Mouse (Mus musculus) stomach, embryonic 16.5 days (tissue): ENCODE measurements around the gene Tspear. TPM values are rescaled to one million over a fixed set of nuclear protein-coding genes. Genes with fewer than 3 reads are reported as not detected.
"Not testable (repeated sequence)": the region's sequence is repeated elsewhere in the genome, so short reads cannot be mapped to it uniquely, and the experiment has no call there.

ENCODE experiments used
- ATAC-seq: fragments of 200-750 bp; cut with Nextera tagmentation; 2 replicates; pipeline ENCODE4 v1.8.0; 2017; ENCODE audit warnings: moderate number of reproducible peaks, moderate TSS enrichment; ENCODE audit not compliant: insufficient read depth, low FRiP score
- H3K27ac ChIP-seq: fragments of 300-500 bp; sonication (generic); 2 replicates; pipeline ENCODE4 v1.5.1; 2014; ENCODE audit warnings: low read length
- H3K27me3 ChIP-seq: fragments of 300-500 bp; sonication (generic); 2 replicates; pipeline ENCODE4 v1.6.1; 2014; ENCODE audit warnings: low read length, control low read depth, mixed read lengths; ENCODE audit not compliant: control insufficient read depth, insufficient read depth
- H3K36me3 ChIP-seq: fragments of 300-500 bp; sonication (generic); 2 replicates; pipeline ENCODE4 v1.6.1; 2014; ENCODE audit warnings: low read length; ENCODE audit not compliant: control insufficient read depth, insufficient read depth
- H3K4me1 ChIP-seq: fragments of 300-500 bp; sonication (generic); 2 replicates; pipeline ENCODE4 v1.6.1; 2014; ENCODE audit warnings: low read length, control low read depth, mixed read lengths; ENCODE audit not compliant: control insufficient read depth, insufficient read depth
- H3K4me2 ChIP-seq: fragments of 300-500 bp; sonication (generic); 2 replicates; pipeline ENCODE4 v1.6.1; 2014; ENCODE audit warnings: low read depth, low read length, mixed read lengths
- H3K4me3 ChIP-seq: fragments of 300-500 bp; sonication (generic); replicated peaks from 2 replicates; pipeline ENCODE4 v1.5.1; 2014; ENCODE audit warnings: mild to moderate bottlenecking, low read length
- H3K9ac ChIP-seq: fragments of 300-500 bp; sonication (generic); 2 replicates; pipeline ENCODE4 v1.6.1; 2014; ENCODE audit warnings: low read length
- H3K9me3 ChIP-seq: fragments of 300-500 bp; sonication (generic); replicated peaks from 2 replicates; pipeline ENCODE4 v1.6.1; 2016; ENCODE audit warnings: low read length, control low read depth; ENCODE audit not compliant: control insufficient read depth
- WGBS: fragments of 180-500 bp; shearing (Covaris S2); extraction: QIAGEN DNeasy Blood & Tissue Kit; methylation state at CpG from one replicate; pipeline ENCODE4 v1.1.7; 2014; 5-methylcytosine and 5-hydroxymethylcytosine counted together
- polyA plus RNA-seq: library from polyadenylated mRNA; unstranded; fragments of >200 nt; fragmentation: Nextera tagmentation; extraction: Ambion mirVana; gene quantifications from 2 replicates; pipeline ENCODE4 v1.2.1, GENCODE M21; 2015

Tspear gene
- polyA plus RNA-seq, 1 experiment from 2014 or later: 0.96 TPM

- no peak for ATAC-seq
- Histone ChIP-seq H3K4me2 (no peak overlapping the region), H3K9ac (no peak overlapping the region), H3K4me1 (no peaks in the 10 kb centered on the region), H3K36me3 (no peaks in the 10 kb centered on the region), H3K27me3 (no peaks in the 10 kb centered on the region), H3K4me3 (no peak overlapping the region), H3K27ac (no peak overlapping the region), H3K9me3 (no peaks in the 10 kb centered on the region)
- 71% methylated on average over 2 of the region's 2 CpGs for WGBS
Measured at GRCm38 (mm10) chr10:77788621-77789020, 102.3 kb downstream of the Tspear start.

GRCm38 (mm10) chr10:77794976-77795375, 108.6 kb downstream of the Tspear start, which contains the start of gene Gm9639:
TSS of gene Gm9639 (minus strand) at chr10:77795076.
- no peaks in the 10 kb centered on the region for H3K36me3 ChIP-seq
- no peak for ATAC-seq
- no peaks in the 10 kb centered on the region for H3K4me1 ChIP-seq
- H3K9ac ChIP-seq: no peak within 1 kb of the TSS
- H3K4me2 ChIP-seq: no peak within 1 kb of the TSS
- H3K9me3 ChIP-seq: no peaks in the 10 kb centered on the region
- H3K27ac ChIP-seq: no peak within 1 kb of the TSS
- 66% methylated on average over 2 of the region's 2 CpGs for WGBS
- H3K27me3 ChIP-seq: no peaks in the 10 kb centered on the region
- H3K4me3 ChIP-seq: no peak within 1 kb of the TSS

- H3K4me3 ChIP-seq: no peak overlapping the region
- H3K9me3 ChIP-seq: no peaks in the 10 kb centered on the region
- no peaks in the 10 kb centered on the region for H3K27me3 ChIP-seq
- no peaks in the 10 kb centered on the region for H3K4me1 ChIP-seq
- no peak overlapping the region for H3K9ac ChIP-seq
- no peak for ATAC-seq
- H3K4me2 ChIP-seq: no peak overlapping the region
- H3K27ac ChIP-seq: no peak overlapping the region
- no peaks in the 10 kb centered on the region for H3K36me3 ChIP-seq
- 15% methylated on average over 3 of the region's 3 CpGs for whole genome bisulfite sequencing
Measured at GRCm38 (mm10) chr10:77797677-77798076, 111.3 kb downstream of the Tspear start.

- H3K4me3 ChIP-seq, H3K4me2 ChIP-seq, H3K4me1 ChIP-seq, H3K9ac ChIP-seq, H3K27ac ChIP-seq, ATAC-seq, H3K36me3 ChIP-seq, H3K27me3 ChIP-seq, H3K9me3 ChIP-seq: not testable (repeated sequence)
- 38% methylated on average over 3 of the region's 3 CpGs for WGBS
Measured at GRCm38 (mm10) chr10:77798164-77798920, 112.0 kb downstream of the Tspear start.

DNA sequence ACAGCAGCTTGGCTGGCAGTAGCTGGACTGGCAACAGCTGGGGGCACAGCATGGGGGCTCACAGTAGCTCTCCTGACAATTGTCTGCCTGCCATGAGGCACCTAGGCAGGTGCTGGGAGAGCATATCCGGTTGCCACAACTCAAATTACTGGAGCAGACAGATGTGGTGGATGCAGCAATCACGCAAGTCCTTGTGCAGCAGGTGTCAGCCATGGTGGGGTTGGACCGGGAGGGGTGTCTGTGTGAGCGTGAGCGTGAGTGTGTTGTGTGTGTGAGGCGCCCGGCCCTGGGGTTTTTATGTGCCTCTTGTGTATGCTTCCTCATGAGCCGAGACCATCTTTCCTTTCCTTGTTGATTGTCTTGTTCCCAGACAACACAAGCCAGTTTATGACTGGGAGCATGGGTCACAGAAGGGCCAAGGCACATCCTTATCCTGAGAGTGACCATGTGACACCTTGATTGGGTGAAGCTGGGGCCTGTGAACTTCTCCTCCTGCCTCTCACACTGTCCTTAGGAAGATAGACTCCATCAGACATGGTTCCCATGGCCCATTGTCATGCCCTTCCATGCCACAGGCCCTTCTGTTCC, 112.6 kb downstream of the Tspear start, which contains the start of gene Gm19668:
TSS of gene Gm19668 (minus strand) at position 213 of the 588 bp plus-strand sequence.
- 62% methylated on average over 8 of the region's 8 CpGs for WGBS
- H3K9me3 ChIP-seq: no peaks in the 10 kb centered on the region
- H3K4me3 ChIP-seq: no peak within 1 kb of the TSS
- H3K27ac ChIP-seq: no peak within 1 kb of the TSS
- H3K4me2 ChIP-seq: no peak within 1 kb of the TSS
- no peaks in the 10 kb centered on the region for H3K27me3 ChIP-seq
- ATAC-seq: no peak
- no peaks in the 10 kb centered on the region for H3K4me1 ChIP-seq
- H3K9ac ChIP-seq: no peak within 1 kb of the TSS
- H3K36me3 ChIP-seq: no peaks in the 10 kb centered on the region

GRCm38 (mm10) chr10:77804095-77804494, 117.7 kb downstream of the Tspear start:
- H3K36me3 ChIP-seq: no peaks in the 10 kb centered on the region
- no peak overlapping the region for H3K9ac ChIP-seq
- ATAC-seq: no peak

GRCm38 (mm10) chr10:77811743-77812142, 125.4 kb downstream of the Tspear start, which contains the start of gene Gm9507:
TSS of gene Gm9507 (minus strand) at chr10:77811843.
- H3K4me3 ChIP-seq: no peak within 1 kb of the TSS
- H3K36me3 ChIP-seq: no peaks in the 10 kb centered on the region
- no peaks in the 10 kb centered on the region for H3K27me3 ChIP-seq
- 60% methylated on average over 5 of the region's 5 CpGs for WGBS
- no peaks in the 10 kb centered on the region for H3K9me3 ChIP-seq
- ATAC-seq: no peak
- no peaks in the 10 kb centered on the region for H3K4me1 ChIP-seq
- H3K4me2 ChIP-seq: no peak within 1 kb of the TSS
- H3K27ac ChIP-seq: no peak within 1 kb of the TSS
- no peak within 1 kb of the TSS for H3K9ac ChIP-seq

More at GRCm38 (mm10) chr10:77804095-77804494, 117.7 kb downstream of the Tspear start:
- Histone ChIP-seq H3K27me3 (no peaks in the 10 kb centered on the region), H3K9me3 (no peaks in the 10 kb centered on the region), H3K4me1 (no peaks in the 10 kb centered on the region), H3K4me3 (no peak overlapping the region), H3K4me2 (no peak overlapping the region), H3K27ac (no peak overlapping the region)
- WGBS: 42% methylated on average over 3 of the region's 3 CpGs

DNA sequence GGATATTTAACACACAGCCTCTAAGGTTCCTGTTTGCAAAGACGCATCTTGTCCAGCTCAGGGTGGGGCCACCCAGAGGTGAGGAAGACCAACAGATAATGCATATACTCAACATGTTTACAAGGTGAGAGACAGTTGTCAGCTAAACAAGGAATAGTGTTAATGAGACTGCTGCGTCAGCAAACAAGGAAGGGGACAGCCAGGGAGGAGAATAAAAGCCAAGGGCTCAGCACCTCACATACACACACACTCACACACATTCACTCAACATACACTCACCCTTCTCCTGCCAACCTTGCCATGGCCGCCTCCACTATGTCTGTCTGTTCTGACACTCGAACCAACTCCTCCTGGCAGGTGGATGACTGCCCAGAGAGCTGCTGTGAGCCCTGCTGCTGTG, 128.0 kb downstream of the Tspear start, which contains the start of gene Gm2696:
TSS of gene Gm2696 (plus strand) at position 301 of the 400 bp plus-strand sequence.
- ATAC-seq: no peak
- Histone ChIP-seq H3K4me1 (no peaks in the 10 kb centered on the region), H3K4me3 (no peak within 1 kb of the TSS), H3K36me3 (no peaks in the 10 kb centered on the region), H3K9ac (no peak within 1 kb of the TSS), H3K27me3 (no peaks in the 10 kb centered on the region), H3K4me2 (no peak within 1 kb of the TSS), H3K27ac (no peak within 1 kb of the TSS), H3K9me3 (no peaks in the 10 kb centered on the region)
- WGBS: 32% methylated on average over 4 of the region's 4 CpGs

- no peaks in the 10 kb centered on the region for H3K36me3 ChIP-seq
- no peak overlapping the region for H3K4me2 ChIP-seq
- H3K4me3 ChIP-seq: no peak overlapping the region
- H3K27ac ChIP-seq: no peak overlapping the region
- no peaks in the 10 kb centered on the region for H3K27me3 ChIP-seq
- no peak for ATAC-seq
- H3K9ac ChIP-seq: no peak overlapping the region
- no peaks in the 10 kb centered on the region for H3K4me1 ChIP-seq
- no peaks in the 10 kb centered on the region for H3K9me3 ChIP-seq
- 27% methylated on average over 5 of the region's 5 CpGs for WGBS
Measured at GRCm38 (mm10) chr10:77815514-77815913, 129.1 kb downstream of the Tspear start.
